Mouse (Mus musculus) large intestine, adult 2 months (tissue): ENCODE results near the gene Tmc5. TPM values are rescaled to one million over a fixed set of nuclear protein-coding genes. Genes with fewer than 3 reads are reported as not detected.

Experiments
- DNase-seq: peaks from one replicate; pipeline ENCODE4 v3.0.0-alpha.2; 2012; ENCODE audit warnings: low read depth, low spot score
- WGBS: fragments of 180-500 bp; shearing (Covaris S2); methylation state at CpG from one replicate; pipeline ENCODE4 v1.1.7; 2018; 5-methylcytosine and 5-hydroxymethylcytosine counted together
- polyA plus RNA-seq: library from polyadenylated mRNA; depleted of rRNA; stranded (reverse); fragments of >200 nt; gene quantifications from 2 replicates; pipeline ENCODE4 v1.2.3, GENCODE M21; 2012

The Tmc5 gene
- polyA plus RNA-seq, 1 experiment: 55.6 TPM

GRCm38 (mm10) chr7:118670142-118670541 is 73.0 kb downstream of the Tmc5 start:
- 76% methylated on average over 4 of the region's 4 CpGs for WGBS

GRCm38 (mm10) chr7:118676826-118677225 is 79.7 kb downstream of the Tmc5 start:
- 87% methylated on average over 4 of the region's 4 CpGs for WGBS
- DNase-seq: no peak

More at GRCm38 (mm10) chr7:118670142-118670541, 73.0 kb downstream of the Tmc5 start:
- DNase-seq: no peak

DNA sequence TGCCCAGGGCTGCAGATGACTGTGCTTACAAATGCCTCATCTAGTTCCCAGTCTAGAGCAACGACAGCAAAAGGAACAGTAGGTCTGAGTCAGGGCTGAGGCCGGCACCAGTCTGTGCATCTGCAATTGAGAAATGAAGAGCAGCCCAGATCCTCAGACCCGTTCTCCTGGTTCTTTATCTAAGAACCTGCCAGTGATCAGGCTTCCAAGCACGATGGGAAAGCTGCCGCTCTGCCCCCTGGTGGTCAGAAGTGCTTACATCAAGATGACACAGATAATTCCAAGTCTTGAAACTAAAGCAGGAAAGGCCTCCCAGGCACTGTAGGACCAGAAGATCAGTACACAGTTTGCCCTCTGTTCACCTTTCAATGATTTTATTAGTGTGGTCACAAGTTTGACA is 91.1 kb downstream of the Tmc5 start:
- peak; percentile 38 for DNase-seq
- 24% methylated on average over 5 of the region's 5 CpGs for WGBS

DNA sequence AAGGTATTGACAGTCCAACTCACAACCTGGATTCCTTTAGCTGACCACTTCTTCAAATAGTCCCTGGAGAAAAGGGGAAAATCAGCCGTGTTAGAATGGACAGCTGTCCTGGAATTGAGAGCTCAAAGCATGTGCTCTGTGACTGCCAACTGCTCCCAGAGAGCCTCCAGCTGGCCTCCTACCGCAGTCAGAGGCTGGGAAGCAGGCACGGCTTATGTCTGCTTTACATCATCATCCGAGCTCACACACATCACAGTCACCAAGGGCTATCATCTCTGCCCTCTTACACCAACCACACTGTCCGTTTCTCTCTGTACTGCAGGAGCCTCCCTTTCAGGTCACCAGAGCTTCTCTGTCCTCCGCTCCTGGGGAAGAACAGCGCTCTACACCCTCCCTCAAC is 92.0 kb downstream of the Tmc5 start:
- 86% methylated on average over 7 of the region's 7 CpGs for WGBS
- DNase-seq: no peak

GRCm38 (mm10) chr7:118691287-118691686 is 94.2 kb downstream of the Tmc5 start:
- 88% methylated on average over 2 of the region's 2 CpGs for WGBS
- no peak for DNase-seq

- 93% methylated on average over 6 of the region's 6 CpGs for WGBS
Observed at GRCm38 (mm10) chr7:118696146-118696545, 99.0 kb downstream of the Tmc5 start.

GRCm38 (mm10) chr7:118697168-118697567 is 100.1 kb downstream of the Tmc5 start:
- WGBS: 33% methylated on average over 4 of the region's 4 CpGs
- DNase-seq: no peak

More at GRCm38 (mm10) chr7:118696146-118696545, 99.0 kb downstream of the Tmc5 start:
- no peak for DNase-seq

GRCm38 (mm10) chr7:118698882-118699281 is 101.8 kb downstream of the Tmc5 start:
- DNase-seq: no peak
- 57% methylated on average over 9 of the region's 9 CpGs for WGBS

- 30% methylated on average over 15 of the region's 15 CpGs for WGBS
- peak; percentile 88 for DNase-seq
Observed at GRCm38 (mm10) chr7:118703144-118703561, 106.1 kb downstream of the Tmc5 start.

DNA sequence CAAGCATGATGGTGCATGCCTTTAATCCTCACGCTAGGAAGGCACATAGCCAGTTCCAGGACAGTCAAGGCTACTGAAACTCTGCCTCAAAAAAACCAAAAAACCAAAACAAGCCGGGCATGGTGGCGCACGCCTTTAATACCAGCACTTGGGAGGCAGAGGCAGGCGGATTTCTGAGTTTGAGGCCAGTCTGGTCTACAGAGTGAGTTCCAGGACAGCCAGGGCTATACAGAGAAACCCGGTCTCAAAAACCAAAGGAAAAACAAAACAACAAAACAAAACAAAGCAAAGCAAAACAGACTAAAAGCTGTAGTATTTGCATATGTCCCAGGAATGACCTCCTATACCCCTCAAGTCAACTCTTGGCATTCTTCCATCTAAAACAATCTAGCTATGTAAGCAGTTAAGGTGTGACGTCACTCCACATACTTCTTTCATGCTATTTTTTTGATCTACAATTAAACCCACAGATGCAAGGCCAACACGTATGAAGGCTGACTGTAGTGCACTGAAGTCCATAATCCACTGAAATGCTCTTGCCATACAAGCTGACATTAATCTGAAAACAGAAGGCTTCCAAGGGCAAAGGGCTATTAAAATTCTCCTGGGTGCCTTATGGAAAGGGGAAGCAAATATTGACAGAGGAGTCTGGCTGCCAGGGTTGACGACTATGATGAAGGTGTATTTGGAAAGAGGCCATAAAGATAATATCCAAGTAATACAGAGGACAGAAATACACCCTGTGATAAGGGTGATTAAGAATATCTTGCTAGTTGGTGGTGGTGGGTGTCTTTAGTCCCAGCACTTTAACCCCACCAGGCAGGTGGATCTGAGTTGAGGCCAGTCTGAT is 107.1 kb downstream of the Tmc5 start:
- 46% methylated on average over 9 of the region's 9 CpGs for WGBS
- peak; percentile 81 for DNase-seq

DNA sequence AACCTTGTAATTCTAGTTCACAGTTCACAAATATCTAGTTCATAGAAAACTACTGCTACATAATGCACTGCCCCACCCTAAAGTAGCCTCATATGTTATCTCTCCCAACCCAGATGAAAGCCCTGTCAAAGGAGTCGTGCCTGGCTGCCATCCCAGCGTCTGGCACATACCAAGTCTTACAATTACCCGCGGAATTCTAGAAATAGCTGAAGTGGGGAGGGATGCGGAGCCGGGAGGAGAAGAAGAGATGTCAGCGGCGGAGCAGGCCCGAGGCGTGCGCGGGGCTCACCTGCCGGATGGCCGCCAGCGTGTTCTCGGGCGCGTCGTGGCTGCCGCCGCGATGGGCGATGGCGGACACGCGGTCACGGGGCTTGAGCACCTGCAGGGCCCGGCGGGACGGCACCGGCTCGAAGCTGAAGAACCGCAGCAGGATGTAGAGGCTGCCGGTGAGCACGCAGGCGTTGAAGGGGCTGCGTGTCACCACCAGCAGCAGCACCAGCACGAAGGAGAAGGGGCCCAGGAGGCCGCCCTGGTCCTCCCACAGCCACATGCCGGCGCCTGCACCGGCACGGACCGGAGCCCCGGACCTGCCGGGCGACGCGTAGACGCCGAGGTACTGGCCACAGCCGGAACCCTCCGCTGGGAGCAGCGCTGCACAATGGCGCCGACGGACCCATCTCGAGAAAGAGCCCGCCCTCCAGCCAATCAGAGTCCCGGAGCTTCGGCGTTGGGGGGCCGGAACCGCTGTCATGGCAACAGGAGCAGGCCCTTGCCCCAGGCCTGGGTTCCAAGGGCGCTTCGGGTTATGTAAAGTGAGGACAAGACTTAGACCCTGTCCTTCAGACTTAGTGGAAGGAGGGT is 108.2 kb downstream of the Tmc5 start, which contains the start of gene Gde1:
Gene Gde1, minus strand, starts transcription at position 678 of the 861 bp plus-strand sequence.
- peak; percentile 39 for DNase-seq
- WGBS: 1% methylated on average over 66 of the region's 66 CpGs

GRCm38 (mm10) chr7:118706051-118706450 is 109.0 kb downstream of the Tmc5 start:
- DNase-seq: no peak
- 22% methylated on average over 6 of the region's 6 CpGs for WGBS

DNA sequence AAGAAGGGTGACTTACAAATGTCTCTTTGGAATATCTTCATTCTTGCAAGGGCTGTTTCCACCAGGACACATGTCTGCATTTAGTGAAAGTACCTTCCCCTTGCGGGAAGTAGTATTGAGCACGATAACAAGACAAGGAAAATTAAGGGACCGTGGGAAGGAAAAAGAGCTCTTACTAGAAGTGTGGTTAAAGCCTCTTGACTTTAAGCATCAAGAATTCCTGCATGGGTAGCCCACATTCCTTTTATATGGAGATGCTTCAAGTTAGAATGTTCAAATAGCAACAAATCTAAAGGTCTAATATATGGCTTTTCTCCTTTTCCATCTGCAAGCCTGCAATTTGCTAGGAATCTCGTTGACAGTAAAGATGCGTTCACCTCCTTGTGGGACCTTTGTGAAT is 109.4 kb downstream of the Tmc5 start:
- WGBS: 84% methylated on average over 5 of the region's 5 CpGs

GRCm38 (mm10) chr7:118707216-118707615 is 110.1 kb downstream of the Tmc5 start:
- no peak for DNase-seq
- WGBS: 27% methylated on average over 2 of the region's 2 CpGs

More for the DNA sequence above, 109.4 kb downstream of the Tmc5 start:
- DNase-seq: no peak

GRCm38 (mm10) chr7:118708002-118708401 is 110.9 kb downstream of the Tmc5 start:
- WGBS: 29% methylated on average over 4 of the region's 4 CpGs
- peak; percentile 93 for DNase-seq

GRCm38 (mm10) chr7:118710776-118711175 is 113.7 kb downstream of the Tmc5 start:
- DNase-seq: no peak
- WGBS: 66% methylated on average over 5 of the region's 5 CpGs

GRCm38 (mm10) chr7:118712228-118713173 is 115.4 kb downstream of the Tmc5 start, which contains the start of gene Ccp110:
TSS of gene Ccp110 (plus strand) at chr7:118712552.
- peak; percentile 98 for DNase-seq
- 2% methylated on average over 48 of the region's 48 CpGs for WGBS

- 94% methylated on average over 1 of the region's 1 CpGs for WGBS
- DNase-seq: no peak
Observed at GRCm38 (mm10) chr7:118714873-118715272, 117.8 kb downstream of the Tmc5 start.

GRCm38 (mm10) chr7:118718066-118718465 is 121.0 kb downstream of the Tmc5 start:
- 95% methylated on average over 4 of the region's 4 CpGs for WGBS
- no peak for DNase-seq
